Comparison of ENCODE assay signal across 8 mouse cellular contexts in genomic region chr4:130359486-130360237, GRCm38 (mm10). TPM values are rescaled to one million over a fixed set of nuclear protein-coding genes. Genes with fewer than 3 reads are reported as not detected.
DNase-seq lines count a peak whose midpoint lies in the region; ATAC-seq and TF ChIP-seq lines count a peak whose summit lies in the region.

Gene Zcchc17, minus strand, starts transcription at chr4:130359943.
Gene Snrnp40, plus strand, starts transcription at chr4:130360132.

- no peaks in the 10 kb centered on the region for H3K9me3 ChIP-seq in megakaryocyte, embryonic 14.5 days

- H3K27ac ChIP-seq in cortical plate, adult 2 months (ENCODE audit: insufficient read depth, low read length): peak within 1 kb of the TSS; percentile 15; the same call in 1 of the 2 replicates

- peak; percentile 96 for TF ChIP-seq POLR2A in cortical plate, adult 2 months (IDR thresholded peaks at IDR 0.05; ENCODE audit: extremely low read depth, insufficient read depth, low read length)

- DNase-seq in gastrocnemius, adult 8-10 months (ENCODE audit: low spot score in 2 of 2): peak; percentile 97
- DNase-seq in hindlimb bud, embryonic 11.5 days (ENCODE audit: extremely low spot score, low read depth, low spot score): peak; percentile 100
- peak; percentile 93 to 99 for DNase-seq in left cerebral cortex, adult 8-10 months (ENCODE audit: low spot score in 2 of 2)
- peak; percentile 100 for DNase-seq in right cerebral cortex, postnatal 10 days (ENCODE audit: low spot score in 2 of 2)
- peak; percentile 98 for DNase-seq in urinary bladder, postnatal 25 days (ENCODE audit: low spot score)

- peak within 1 kb of the TSS; percentile 67 for H3K4me3 ChIP-seq in cortical plate, adult 2 months (ENCODE audit: insufficient read depth, low read length)
- peak within 1 kb of the TSS; percentile 99 for H3K4me3 ChIP-seq in megakaryocyte, embryonic 14.5 days (replicated peaks)

- peaks cover 50% of the 10 kb centered on the region for H3K36me3 ChIP-seq in megakaryocyte, embryonic 14.5 days (replicated peaks; ENCODE audit: low read length)

- peak; percentile 99 for ATAC-seq in activated CD4-positive, CD25-positive, alpha-beta regulatory T cell, adult 4 months

- H3K4me1 ChIP-seq in cortical plate, adult 2 months (ENCODE audit: control insufficient read depth, insufficient read depth, low read length): peaks cover 8% of the 10 kb centered on the region
- peaks cover 36% of the 10 kb centered on the region for H3K4me1 ChIP-seq in megakaryocyte, embryonic 14.5 days

- TF ChIP-seq CTCF in cortical plate, adult 2 months (IDR thresholded peaks at IDR 0.05; ENCODE audit: extremely low read depth, insufficient read depth, low read length): no peak

- no peaks in the 10 kb centered on the region for H3K27me3 ChIP-seq in megakaryocyte, embryonic 14.5 days (replicated peaks)

RNA-seq across cellular contexts. Expression of gene Zcchc17, which starts in this region (rescaled TPM):
- 10 to 100 TPM; 70.6 to 72.2 TPM for polyA plus RNA-seq in activated CD4-positive, CD25-positive, alpha-beta regulatory T cell, adult 4 months (2017; shearing (Covaris generic))
- polyA plus RNA-seq in cortical plate, adult 2 months (2012; rRNA removed): 77.8 and 84.7 TPM in 2 replicates
- total RNA-seq in gastrocnemius, adult 8-10 months (2022): 10 to 100 TPM; 33.9 to 46.4 (median 43.9) TPM
- total RNA-seq in left cerebral cortex, adult 8-10 months (2022): 10 to 100 TPM; 57.2 to 61.5 (median 60.9) TPM
- polyA plus RNA-seq in megakaryocyte, embryonic 14.5 days (2012; ENCODE audit: insufficient read depth, low replicate concordance): 26.7 and 32.2 TPM in 2 replicates

RNA-seq across cellular contexts. Expression of gene Snrnp40, which starts in this region (rescaled TPM):
- 10 to 100 TPM; 65.1 to 71.2 TPM for polyA plus RNA-seq in activated CD4-positive, CD25-positive, alpha-beta regulatory T cell, adult 4 months (2017; shearing (Covaris generic))
- polyA plus RNA-seq in cortical plate, adult 2 months (2012; rRNA removed): 30.1 and 32.6 TPM in 2 replicates
- 10 to 100 TPM; 10.9 to 14.5 (median 12.6) TPM for total RNA-seq in gastrocnemius, adult 8-10 months (2022)
- 10 to 100 TPM; 23.6 to 28.2 (median 27.6) TPM for total RNA-seq in left cerebral cortex, adult 8-10 months (2022)
- 28.0 and 33.2 TPM in 2 replicates for polyA plus RNA-seq in megakaryocyte, embryonic 14.5 days (2012; ENCODE audit: insufficient read depth, low replicate concordance)

Comparison
In these comparisons a context has a peak if more than half of its experiments do, and no peak if none do; other contexts are left out.
1. Peak in every context shown above with its lines: DNase-seq, ATAC-seq, H3K4me3 ChIP-seq and H3K27ac ChIP-seq.